Mouse (Mus musculus) forebrain, embryonic 10.5 days (tissue): ENCODE measurements around the gene Frmd5. TPM values are rescaled to one million over a fixed set of nuclear protein-coding genes. Genes with fewer than 3 reads are reported as not detected.

Experiments
- DNase-seq: peaks from one replicate; pipeline ENCODE4 v3.0.0-alpha.2; 2017; ENCODE audit warnings: low spot score; ENCODE audit errors: extremely low spot score
- H3K27ac ChIP-seq: fragments of 300-500 bp; sonication (generic); 2 replicates; pipeline ENCODE4 v1.5.1; 2016; ENCODE audit warnings: mild to moderate bottlenecking
- H3K27me3 ChIP-seq: fragments of 300-500 bp; sonication (generic); 2 replicates; pipeline ENCODE4 v1.6.1; 2016; ENCODE audit warnings: mild to moderate bottlenecking; ENCODE audit not compliant: poor library complexity, severe bottlenecking
- H3K36me3 ChIP-seq: fragments of 300-500 bp; sonication (generic); replicated peaks from 2 replicates; pipeline ENCODE4 v1.6.1; 2016; ENCODE audit warnings: mild to moderate bottlenecking, moderate library complexity
- H3K4me1 ChIP-seq: fragments of 300-500 bp; sonication (generic); 2 replicates; pipeline ENCODE4 v1.6.1; 2016
- H3K4me3 ChIP-seq: fragments of 300-500 bp; sonication (generic); 2 replicates; pipeline ENCODE4 v1.5.1; 2016; ENCODE audit warnings: mild to moderate bottlenecking, moderate library complexity
- H3K9me3 ChIP-seq: fragments of 300-500 bp; sonication (generic); 2 replicates; pipeline ENCODE4 v1.6.1; 2016; ENCODE audit warnings: mild to moderate bottlenecking, moderate library complexity
- WGBS: fragments of 180-500 bp; shearing (Covaris S2); methylation state at CpG from one replicate; pipeline ENCODE4 v1.1.7; 2016; 5-methylcytosine and 5-hydroxymethylcytosine counted together
- polyA plus RNA-seq: library from polyadenylated mRNA; unstranded; fragments of >200 nt; fragmentation: Nextera tagmentation; extraction: Ambion mirVana; gene quantifications from 2 replicates; pipeline ENCODE4 v1.2.1, GENCODE M21; 2016

Frmd5 gene
- polyA plus RNA-seq, 1 experiment from 2014 or later: 13.9 TPM

- H3K27me3 ChIP-seq: peaks cover 54% of the 10 kb centered on the region
- DNase-seq: no peak
- H3K4me1 ChIP-seq: peaks cover 35% of the 10 kb centered on the region
- H3K4me3 ChIP-seq: no peak overlapping the region
- no peaks in the 10 kb centered on the region for H3K9me3 ChIP-seq
- 89% methylated on average over 3 of the region's 3 CpGs for WGBS
- no peak overlapping the region for H3K27ac ChIP-seq
- no peaks in the 10 kb centered on the region for H3K36me3 ChIP-seq
Observed at GRCm38 (mm10) chr2:121809126-121809525, 2.2 kb upstream of the Frmd5 start.

DNA sequence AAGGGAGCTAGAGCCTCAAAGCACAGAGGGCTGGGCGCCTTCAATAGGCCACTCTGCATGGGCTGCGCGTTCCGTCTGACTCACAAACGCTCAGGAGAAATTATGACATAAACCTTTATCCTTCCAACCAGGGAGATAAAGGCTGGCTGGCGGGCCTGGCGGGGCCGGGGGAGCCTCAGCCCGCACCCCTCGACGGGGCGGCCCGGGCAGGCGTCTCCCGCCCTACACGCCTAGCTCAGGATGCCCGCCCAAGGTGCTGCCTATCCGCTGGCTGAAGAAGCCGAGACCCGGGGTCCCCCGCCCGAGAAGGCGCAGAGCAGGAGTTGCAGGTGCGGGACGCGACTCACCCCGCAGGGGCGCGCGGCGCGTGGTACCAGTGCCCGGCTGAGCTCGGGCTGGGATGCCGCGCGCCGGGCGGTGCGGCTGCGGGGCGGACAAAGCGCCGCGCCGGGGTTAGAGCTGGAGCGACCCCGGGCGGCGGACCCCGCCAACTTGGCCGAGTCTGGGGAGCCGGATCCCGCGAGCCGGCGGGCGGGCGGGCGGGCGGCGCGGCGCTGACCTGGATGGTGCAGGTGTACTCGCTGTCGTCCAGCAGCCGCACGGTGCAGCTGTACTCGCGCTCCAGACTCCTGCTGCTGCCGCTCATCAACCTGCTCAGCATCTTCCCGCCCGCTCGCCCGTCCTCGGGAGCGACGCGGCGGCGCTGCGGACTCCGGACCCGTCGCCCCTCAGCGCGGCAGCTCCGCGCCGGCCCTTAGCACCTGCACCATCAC is 530 bp downstream of the Frmd5 start:
- H3K27me3 ChIP-seq: peaks cover 54% of the 10 kb centered on the region
- under 1% methylated on average over 85 of the region's 90 CpGs for WGBS
- DNase-seq: peak; percentile 57
- no peaks in the 10 kb centered on the region for H3K36me3 ChIP-seq
- H3K4me3 ChIP-seq: peak overlapping the region; percentile 87
- peak overlapping the region; percentile 94 for H3K27ac ChIP-seq
- peaks cover 46% of the 10 kb centered on the region for H3K4me1 ChIP-seq
- no peaks in the 10 kb centered on the region for H3K9me3 ChIP-seq

DNA sequence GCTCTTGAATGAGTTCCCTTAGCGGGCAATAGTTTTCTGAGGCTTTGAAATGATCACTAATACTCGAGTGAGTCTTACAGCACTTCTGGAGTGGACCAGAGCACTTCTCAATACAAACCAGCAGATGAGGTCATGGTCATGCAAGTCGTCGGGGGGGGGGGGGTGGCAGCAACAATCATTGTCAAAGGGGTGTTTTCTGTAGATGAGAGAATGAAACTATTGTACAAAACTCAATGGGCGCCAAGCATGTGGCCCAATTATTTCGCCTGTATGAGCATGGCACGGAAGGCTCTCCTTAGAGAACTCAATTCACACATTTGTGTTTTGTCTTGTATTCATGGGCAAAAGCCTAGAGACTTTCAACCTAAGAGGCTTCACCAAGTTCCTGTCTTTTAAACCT is 7.8 kb downstream of the Frmd5 start:
- no peak overlapping the region for H3K27ac ChIP-seq
- no peak overlapping the region for H3K4me3 ChIP-seq
- peaks cover 7% of the 10 kb centered on the region; the same call in 1 of the 2 replicates for H3K9me3 ChIP-seq
- H3K27me3 ChIP-seq: no peaks in the 10 kb centered on the region
- peaks cover 12% of the 10 kb centered on the region for H3K36me3 ChIP-seq
- peaks cover 14% of the 10 kb centered on the region for H3K4me1 ChIP-seq
- 80% methylated on average over 7 of the region's 7 CpGs for WGBS
- no peak for DNase-seq

- Histone ChIP-seq H3K4me3 (no peak overlapping the region), H3K9me3 (peaks cover 7% of the 10 kb centered on the region; the same call in 1 of the 2 replicates), H3K4me1 (no peaks in the 10 kb centered on the region), H3K27ac (no peak overlapping the region), H3K36me3 (peaks cover 12% of the 10 kb centered on the region), H3K27me3 (no peaks in the 10 kb centered on the region)
- DNase-seq: no peak
- 93% methylated on average over 6 of the region's 6 CpGs for WGBS
Observed at GRCm38 (mm10) chr2:121795995-121796394, 10.9 kb downstream of the Frmd5 start.

DNA sequence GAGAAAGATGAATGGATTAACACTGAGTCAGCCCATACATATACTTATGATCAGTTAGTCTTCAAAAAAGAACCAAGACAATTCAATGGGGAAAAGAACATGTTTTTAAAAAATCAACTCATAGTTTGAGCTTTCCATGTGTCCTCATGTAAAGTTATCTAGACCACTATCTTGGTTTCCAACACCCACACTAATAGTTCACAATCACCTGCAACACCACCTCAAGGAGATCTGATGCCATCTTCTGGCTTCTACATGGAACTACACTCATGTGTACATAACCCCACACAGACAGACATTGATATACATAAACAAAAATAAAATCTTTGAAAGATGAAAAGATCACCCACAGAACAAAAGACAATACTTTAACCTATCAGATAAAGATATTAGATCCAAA is 17.1 kb downstream of the Frmd5 start:
- Histone ChIP-seq H3K27me3 (no peaks in the 10 kb centered on the region), H3K27ac (no peak overlapping the region), H3K4me1 (peaks cover 18% of the 10 kb centered on the region), H3K9me3 (no peaks in the 10 kb centered on the region), H3K36me3 (peaks cover 13% of the 10 kb centered on the region), H3K4me3 (no peak overlapping the region)
- DNase-seq: no peak

DNA sequence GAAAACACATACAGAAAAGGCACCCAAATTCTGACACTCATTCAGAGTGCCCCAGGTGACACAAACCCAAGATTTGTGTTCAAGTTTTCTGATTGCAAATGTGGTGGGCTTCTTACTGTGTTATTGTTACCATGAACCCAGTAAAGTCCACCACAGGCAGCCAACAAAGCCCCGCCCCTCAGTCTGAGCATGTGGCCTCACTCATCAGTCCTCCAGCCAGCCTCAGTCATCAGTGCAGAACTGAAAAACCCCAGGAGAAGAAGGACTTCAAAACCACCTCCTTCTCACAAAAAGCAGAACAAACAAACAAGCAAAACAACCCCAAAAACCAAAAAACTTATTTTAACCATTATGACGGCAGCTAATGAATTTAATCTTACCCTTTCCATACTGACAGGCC is 18.5 kb downstream of the Frmd5 start:
- Histone ChIP-seq H3K9me3 (no peaks in the 10 kb centered on the region), H3K4me1 (peaks cover 21% of the 10 kb centered on the region), H3K4me3 (no peak overlapping the region), H3K36me3 (peaks cover 13% of the 10 kb centered on the region), H3K27me3 (no peaks in the 10 kb centered on the region), H3K27ac (no peak overlapping the region)
- DNase-seq: no peak
- 88% methylated on average over 2 of the region's 2 CpGs for WGBS

- Histone ChIP-seq H3K9me3 (no peaks in the 10 kb centered on the region), H3K27ac (no peak overlapping the region), H3K36me3 (peaks cover 13% of the 10 kb centered on the region), H3K27me3 (no peaks in the 10 kb centered on the region), H3K4me1 (peaks cover 21% of the 10 kb centered on the region), H3K4me3 (no peak overlapping the region)
- WGBS: 79% methylated on average over 13 of the region's 13 CpGs
- no peak for DNase-seq
Observed at GRCm38 (mm10) chr2:121787767-121788166, 19.1 kb downstream of the Frmd5 start.

DNA sequence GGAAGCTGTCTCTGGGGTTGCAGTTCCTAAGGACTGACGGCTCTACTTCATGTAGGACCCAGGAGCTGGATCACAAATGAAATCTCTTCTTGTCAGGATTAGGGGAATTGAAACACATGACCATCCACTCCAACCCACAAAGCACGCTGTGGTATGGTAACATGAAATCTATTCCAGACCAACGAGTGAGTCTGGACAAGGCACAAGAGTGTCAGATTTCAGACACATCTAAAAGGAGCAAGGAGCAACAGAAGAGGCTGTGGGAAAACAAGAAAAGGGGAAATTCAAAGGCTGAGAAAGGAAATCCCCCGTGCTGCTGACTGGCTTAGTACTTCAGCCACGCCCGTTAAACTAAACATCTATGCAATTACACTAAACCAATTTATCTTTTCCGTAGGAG is 19.6 kb downstream of the Frmd5 start:
- peaks cover 13% of the 10 kb centered on the region for H3K36me3 ChIP-seq
- H3K27ac ChIP-seq: no peak overlapping the region
- no peaks in the 10 kb centered on the region for H3K9me3 ChIP-seq
- no peak for DNase-seq
- H3K27me3 ChIP-seq: no peaks in the 10 kb centered on the region
- WGBS: 64% methylated on average over 7 of the region's 7 CpGs
- peaks cover 26% of the 10 kb centered on the region for H3K4me1 ChIP-seq
- H3K4me3 ChIP-seq: no peak overlapping the region

GRCm38 (mm10) chr2:121776219-121776618 is 30.7 kb downstream of the Frmd5 start:
- H3K4me3 ChIP-seq: no peak overlapping the region
- H3K9me3 ChIP-seq: no peaks in the 10 kb centered on the region
- peaks cover 15% of the 10 kb centered on the region for H3K4me1 ChIP-seq
- H3K36me3 ChIP-seq: no peaks in the 10 kb centered on the region
- no peaks in the 10 kb centered on the region for H3K27me3 ChIP-seq
- H3K27ac ChIP-seq: no peak overlapping the region
- no peak for DNase-seq
- WGBS: 87% methylated on average over 7 of the region's 7 CpGs

- peaks cover 13% of the 10 kb centered on the region for H3K4me1 ChIP-seq
- H3K36me3 ChIP-seq: peaks cover 4% of the 10 kb centered on the region
- DNase-seq: no peak
- WGBS: 53% methylated on average over 5 of the region's 5 CpGs
- peaks cover 7% of the 10 kb centered on the region for H3K9me3 ChIP-seq
- H3K27me3 ChIP-seq: no peaks in the 10 kb centered on the region
- H3K4me3 ChIP-seq: no peak overlapping the region
- H3K27ac ChIP-seq: no peak overlapping the region
Observed at GRCm38 (mm10) chr2:121764851-121765250, 42.0 kb downstream of the Frmd5 start.

DNA sequence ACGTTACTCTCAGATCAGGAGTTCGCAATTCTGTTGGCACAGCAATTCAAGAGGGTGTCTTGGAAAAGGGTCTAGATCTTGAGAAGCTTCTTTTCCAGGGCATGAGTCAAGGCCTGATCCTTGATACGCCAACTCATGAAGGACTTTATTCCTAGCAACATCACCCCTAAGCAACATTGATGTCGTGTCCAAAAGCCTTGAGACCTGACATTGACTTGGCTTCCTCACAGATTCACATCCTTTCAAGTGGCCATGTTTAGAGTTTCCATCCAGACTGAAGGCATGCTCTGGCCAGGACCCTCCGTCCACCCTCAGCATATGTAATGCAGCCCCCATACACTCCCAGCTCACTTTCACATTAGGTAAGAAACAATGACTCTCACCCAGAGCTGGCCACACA is 45.0 kb downstream of the Frmd5 start:
- no peak for DNase-seq
- Histone ChIP-seq H3K4me3 (no peak overlapping the region), H3K27ac (no peak overlapping the region), H3K36me3 (no peaks in the 10 kb centered on the region), H3K27me3 (no peaks in the 10 kb centered on the region), H3K4me1 (peaks cover 13% of the 10 kb centered on the region), H3K9me3 (no peaks in the 10 kb centered on the region)
- WGBS: 93% methylated on average over 5 of the region's 5 CpGs

GRCm38 (mm10) chr2:121761281-121761795 is 45.5 kb downstream of the Frmd5 start:
- no peaks in the 10 kb centered on the region for H3K36me3 ChIP-seq
- DNase-seq: no peak
- WGBS: 93% methylated on average over 11 of the region's 11 CpGs
- H3K4me3 ChIP-seq: no peak overlapping the region
- no peaks in the 10 kb centered on the region for H3K27me3 ChIP-seq
- H3K27ac ChIP-seq: no peak overlapping the region
- peaks cover 13% of the 10 kb centered on the region for H3K4me1 ChIP-seq
- H3K9me3 ChIP-seq: no peaks in the 10 kb centered on the region

DNA sequence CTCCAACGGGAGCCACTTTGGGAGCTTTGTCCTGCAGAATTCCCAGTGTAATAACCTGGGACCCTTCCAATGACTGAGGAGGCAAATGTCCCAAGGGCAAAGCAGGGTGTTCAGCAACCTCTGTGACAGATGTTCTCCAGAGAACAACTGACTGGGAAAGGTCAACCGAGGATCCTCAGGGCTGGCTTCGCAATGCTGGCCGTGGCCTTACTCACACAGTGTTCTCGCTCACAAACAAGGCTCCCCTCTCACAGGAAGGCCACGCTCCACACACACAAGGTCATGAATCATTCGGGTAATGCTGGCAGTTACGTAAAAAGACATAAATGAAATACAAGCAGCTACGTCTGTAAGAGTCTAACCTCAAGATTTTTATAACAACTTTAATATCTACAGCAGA is 46.2 kb downstream of the Frmd5 start:
- 93% methylated on average over 9 of the region's 9 CpGs for WGBS
- Histone ChIP-seq H3K4me1 (peaks cover 16% of the 10 kb centered on the region), H3K27me3 (no peaks in the 10 kb centered on the region)

More for the DNA sequence above, 46.2 kb downstream of the Frmd5 start:
- Histone ChIP-seq H3K9me3 (no peaks in the 10 kb centered on the region), H3K4me3 (no peak overlapping the region), H3K27ac (no peak overlapping the region), H3K36me3 (no peaks in the 10 kb centered on the region)
- DNase-seq: no peak
